Mouse (Mus musculus): ENCODE measurements at regions not wholly inside any gene's neighbourhood (a gene's known extent, or its start where the extent isn't known, plus 50 kb on each side); places are given as distances from the start of the nearest gene placed in this dataset.

DNA sequence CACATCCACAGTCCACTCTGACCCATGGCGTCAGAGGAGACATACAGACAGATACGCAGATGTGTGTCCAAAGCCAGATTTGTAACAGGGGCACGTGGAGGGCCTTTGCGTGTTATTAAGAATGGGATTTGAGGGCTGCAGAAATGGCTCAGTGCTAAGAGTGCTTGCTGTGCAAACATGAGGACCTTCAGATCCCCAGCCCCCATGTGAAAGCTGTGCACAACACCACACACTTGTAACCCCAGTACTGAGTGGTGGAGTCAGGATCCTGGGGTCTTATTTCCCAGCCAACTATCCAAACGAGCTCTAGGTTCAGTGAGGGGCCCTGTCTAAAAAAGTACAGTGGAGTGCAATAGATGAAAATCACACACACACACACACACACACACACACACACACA lies 177.4 kb downstream of the Slc4a3 start:
- Histone ChIP-seq H3K4me2 (ENCODE audit: low read depth, low read length) (no peak overlapping the region), H3K27me3 (ENCODE audit: insufficient read depth, low read length) (no peaks in the 10 kb centered on the region), H3K36me3 (replicated peaks; ENCODE audit: insufficient read depth, low read length) (no peaks in the 10 kb centered on the region), H3K4me3 (ENCODE audit: low read depth, low read length) (no peak overlapping the region), H3K9ac (replicated peaks) (no peak overlapping the region), H3K27ac (ENCODE audit: low read depth) (no peak overlapping the region), H3K9me3 (ENCODE audit: low read length) (no peaks in the 10 kb centered on the region), H3K4me1 (ENCODE audit: insufficient read depth) (no peaks in the 10 kb centered on the region)
- WGBS (ENCODE audit: insufficient replicate concordance): 76% methylated on average over 5 of the region's 5 CpGs
- DNase-seq: no peak
- ATAC-seq: no peak
- TF ChIP-seq CTCF (IDR thresholded peaks at IDR 0.05; ENCODE audit: low read depth) (no peak), EP300 (IDR thresholded peaks at IDR 0.05; ENCODE audit: low read depth) (no peak)

DNA sequence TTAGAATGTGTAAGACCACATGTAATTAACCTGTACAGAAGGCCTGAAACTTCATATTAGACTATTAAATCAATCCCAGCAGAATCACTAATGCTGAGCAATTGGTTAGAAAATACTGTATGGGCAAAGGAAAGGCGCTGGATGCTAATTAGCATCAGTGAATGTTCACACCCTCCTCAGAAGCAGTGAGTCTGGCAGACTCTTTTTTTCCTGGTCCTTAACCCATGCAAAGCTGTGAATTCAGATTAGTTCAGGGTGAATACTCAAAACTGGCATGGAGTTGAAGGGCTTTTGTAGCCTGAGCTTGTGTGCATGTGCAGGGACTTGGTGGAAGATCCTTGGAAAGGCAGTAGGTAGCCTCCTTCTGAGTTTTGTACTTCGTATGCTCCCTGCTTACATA lies 179.3 kb downstream of the Slc4a3 start:
- no peak overlapping the region for H3K4me3 ChIP-seq (ENCODE audit: low read depth, low read length)
- H3K4me2 ChIP-seq (ENCODE audit: low read depth, low read length): no peak overlapping the region
- H3K4me1 ChIP-seq (ENCODE audit: insufficient read depth): no peaks in the 10 kb centered on the region
- H3K36me3 ChIP-seq (replicated peaks; ENCODE audit: insufficient read depth, low read length): no peaks in the 10 kb centered on the region
- no peak overlapping the region for H3K9ac ChIP-seq (replicated peaks)
- no peak overlapping the region for H3K27ac ChIP-seq (ENCODE audit: low read depth)
- TF ChIP-seq CTCF (IDR thresholded peaks at IDR 0.05; ENCODE audit: low read depth) (no peak), EP300 (IDR thresholded peaks at IDR 0.05; ENCODE audit: low read depth) (no peak)
- no peaks in the 10 kb centered on the region for H3K27me3 ChIP-seq (ENCODE audit: insufficient read depth, low read length)
- ATAC-seq (no peak), DNase-seq (no peak)
- no peaks in the 10 kb centered on the region for H3K9me3 ChIP-seq (ENCODE audit: low read length)
- 75% methylated on average over 2 of the region's 2 CpGs for WGBS (ENCODE audit: insufficient replicate concordance)

DNA sequence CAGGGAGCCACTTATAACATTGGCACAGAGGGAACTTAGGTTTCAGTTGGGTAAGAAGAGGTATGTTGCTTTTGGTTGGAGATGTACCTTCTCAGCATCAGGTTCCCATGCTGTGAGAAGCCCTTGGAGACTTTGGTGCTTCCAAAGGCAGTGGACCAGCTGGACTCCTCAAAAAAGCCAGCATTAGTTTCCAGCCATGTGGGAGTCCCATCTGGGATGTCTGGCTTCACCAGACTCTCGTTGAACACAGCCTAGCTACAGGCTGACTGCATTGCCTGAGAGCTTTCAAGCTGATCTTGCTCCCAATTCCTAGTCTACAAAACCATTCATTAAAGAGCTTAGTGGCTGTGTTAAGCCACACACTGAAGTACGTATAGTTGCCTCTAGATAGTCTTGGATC lies 182.8 kb downstream of the Slc4a3 start:
- no peak overlapping the region for H3K4me2 ChIP-seq (ENCODE audit: low read depth, low read length)
- WGBS (ENCODE audit: insufficient replicate concordance): 59% methylated on average over 2 of the region's 2 CpGs
- H3K4me1 ChIP-seq (ENCODE audit: insufficient read depth): no peaks in the 10 kb centered on the region
- DNase-seq (no peak), ATAC-seq (no peak)
- no peak overlapping the region for H3K4me3 ChIP-seq (ENCODE audit: low read depth, low read length)
- H3K36me3 ChIP-seq (replicated peaks; ENCODE audit: insufficient read depth, low read length): no peaks in the 10 kb centered on the region
- H3K27ac ChIP-seq (ENCODE audit: low read depth): no peak overlapping the region
- H3K9me3 ChIP-seq (ENCODE audit: low read length): no peaks in the 10 kb centered on the region
- no peaks in the 10 kb centered on the region for H3K27me3 ChIP-seq (ENCODE audit: insufficient read depth, low read length)
- TF ChIP-seq EP300 (IDR thresholded peaks at IDR 0.05; ENCODE audit: low read depth) (no peak), CTCF (IDR thresholded peaks at IDR 0.05; ENCODE audit: low read depth) (no peak)
- H3K9ac ChIP-seq (replicated peaks): no peak overlapping the region

DNA sequence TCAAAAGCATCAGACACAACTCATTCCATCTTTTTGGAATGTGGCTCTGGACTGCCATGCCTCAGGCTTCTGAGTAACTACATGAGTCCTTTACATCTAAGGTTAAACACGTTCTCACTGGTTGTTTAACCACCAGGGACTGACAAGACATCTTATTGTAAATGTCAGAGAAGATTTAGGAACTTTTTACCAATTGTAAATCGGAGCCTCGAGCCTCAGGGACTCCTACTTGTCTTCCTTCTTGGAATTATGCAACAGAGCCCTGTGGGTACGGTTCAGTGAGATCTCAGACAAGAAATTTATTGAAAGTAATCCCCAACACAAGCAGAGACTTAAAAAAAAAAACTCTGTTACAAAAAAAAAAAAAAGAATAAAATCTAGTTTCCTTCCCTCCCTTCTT lies 187.7 kb downstream of the Slc4a3 start:
- ATAC-seq: no peak
- no peak for TF ChIP-seq EP300 (IDR thresholded peaks at IDR 0.05; ENCODE audit: low read depth)
- no peak for TF ChIP-seq CTCF (IDR thresholded peaks at IDR 0.05; ENCODE audit: low read depth)

DNA sequence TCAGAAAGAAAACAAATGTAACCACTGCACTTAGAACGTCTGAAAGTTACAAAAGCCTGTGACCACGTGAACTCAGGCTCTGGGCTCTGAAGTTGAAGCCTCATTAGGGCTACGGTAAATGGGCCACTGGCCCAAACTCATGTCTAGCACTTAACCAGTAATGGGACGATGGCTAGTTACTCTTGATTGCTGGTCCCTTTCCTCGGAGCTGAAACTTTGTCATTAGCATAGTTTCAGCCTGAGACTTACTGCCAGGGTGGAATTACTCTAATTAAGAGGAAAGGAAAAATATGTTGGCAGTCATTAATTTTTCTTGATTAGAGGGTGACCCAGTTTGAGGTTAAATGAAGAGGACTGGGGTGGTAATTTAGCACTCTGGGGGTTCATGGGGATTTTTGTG lies 192.6 kb downstream of the Slc4a3 start:
- H3K4me1 ChIP-seq (ENCODE audit: insufficient read depth): no peaks in the 10 kb centered on the region
- no peak overlapping the region for H3K9ac ChIP-seq (replicated peaks)
- no peaks in the 10 kb centered on the region for H3K9me3 ChIP-seq (ENCODE audit: low read length)
- WGBS (ENCODE audit: insufficient replicate concordance): 64% methylated on average over 5 of the region's 5 CpGs
- DNase-seq: no peak
- no peak overlapping the region for H3K27ac ChIP-seq (ENCODE audit: low read depth)
- no peaks in the 10 kb centered on the region for H3K27me3 ChIP-seq (ENCODE audit: insufficient read depth, low read length)
- ATAC-seq: no peak
- no peak overlapping the region for H3K4me3 ChIP-seq (ENCODE audit: low read depth, low read length)
- H3K36me3 ChIP-seq (replicated peaks; ENCODE audit: insufficient read depth, low read length): no peaks in the 10 kb centered on the region
- TF ChIP-seq CTCF (IDR thresholded peaks at IDR 0.05; ENCODE audit: low read depth) (no peak), EP300 (IDR thresholded peaks at IDR 0.05; ENCODE audit: low read depth) (no peak)
- H3K4me2 ChIP-seq (ENCODE audit: low read depth, low read length): no peak overlapping the region

More for the DNA sequence above, 187.7 kb downstream of the Slc4a3 start:
- H3K9ac ChIP-seq (replicated peaks): no peak overlapping the region
- H3K27ac ChIP-seq (ENCODE audit: low read depth): no peak overlapping the region
- DNase-seq: no peak
- no peak overlapping the region for H3K4me2 ChIP-seq (ENCODE audit: low read depth, low read length)
- no peaks in the 10 kb centered on the region for H3K36me3 ChIP-seq (replicated peaks; ENCODE audit: insufficient read depth, low read length)
- no peak overlapping the region for H3K4me3 ChIP-seq (ENCODE audit: low read depth, low read length)
- H3K4me1 ChIP-seq (ENCODE audit: insufficient read depth): no peaks in the 10 kb centered on the region
- no peaks in the 10 kb centered on the region for H3K27me3 ChIP-seq (ENCODE audit: insufficient read depth, low read length)
- H3K9me3 ChIP-seq (ENCODE audit: low read length): no peaks in the 10 kb centered on the region
- WGBS (ENCODE audit: insufficient replicate concordance): 48% methylated on average over 4 of the region's 4 CpGs

DNA sequence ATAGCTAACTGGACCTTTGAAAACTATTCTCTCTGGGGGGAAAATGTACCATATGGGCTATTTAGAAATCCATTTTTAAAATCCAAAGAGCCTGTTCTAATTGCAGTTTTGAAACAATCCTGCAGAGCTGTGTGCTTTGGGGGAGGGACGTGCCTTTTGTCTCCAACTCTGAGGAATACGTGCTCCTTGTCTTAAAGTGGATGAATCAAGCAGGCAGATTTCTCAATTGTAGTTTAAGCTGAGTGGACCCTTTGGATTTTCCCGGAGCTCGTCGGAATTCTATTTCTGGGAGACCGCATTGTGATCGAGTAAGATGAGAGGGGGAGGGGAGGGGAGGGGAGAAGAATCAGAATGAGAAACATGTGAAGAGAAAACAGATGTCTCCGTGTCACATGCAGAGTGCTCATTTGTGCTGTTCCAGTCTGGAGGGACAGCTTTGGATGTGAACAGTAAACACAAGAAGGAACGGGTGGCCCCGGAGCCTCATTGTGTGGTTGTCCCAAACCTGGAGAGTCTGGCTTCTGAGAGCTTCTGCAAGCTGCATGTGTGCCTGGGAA lies 203.7 kb downstream of the Slc4a3 start:
- Histone ChIP-seq H3K4me1 (ENCODE audit: insufficient read depth) (no peaks in the 10 kb centered on the region), H3K4me2 (ENCODE audit: low read depth, low read length) (no peak overlapping the region), H3K4me3 (ENCODE audit: low read depth, low read length) (no peak overlapping the region), H3K9ac (replicated peaks) (no peak overlapping the region), H3K9me3 (ENCODE audit: low read length) (no peaks in the 10 kb centered on the region), H3K36me3 (replicated peaks; ENCODE audit: insufficient read depth, low read length) (no peaks in the 10 kb centered on the region), H3K27me3 (ENCODE audit: insufficient read depth, low read length) (no peaks in the 10 kb centered on the region), H3K27ac (ENCODE audit: low read depth) (no peak overlapping the region)
- TF ChIP-seq EP300 (IDR thresholded peaks at IDR 0.05; ENCODE audit: low read depth) (no peak), CTCF (IDR thresholded peaks at IDR 0.05; ENCODE audit: low read depth) (no peak)
- no peak for DNase-seq
- WGBS (ENCODE audit: insufficient replicate concordance): 78% methylated on average over 10 of the region's 10 CpGs
- ATAC-seq: no peak

DNA sequence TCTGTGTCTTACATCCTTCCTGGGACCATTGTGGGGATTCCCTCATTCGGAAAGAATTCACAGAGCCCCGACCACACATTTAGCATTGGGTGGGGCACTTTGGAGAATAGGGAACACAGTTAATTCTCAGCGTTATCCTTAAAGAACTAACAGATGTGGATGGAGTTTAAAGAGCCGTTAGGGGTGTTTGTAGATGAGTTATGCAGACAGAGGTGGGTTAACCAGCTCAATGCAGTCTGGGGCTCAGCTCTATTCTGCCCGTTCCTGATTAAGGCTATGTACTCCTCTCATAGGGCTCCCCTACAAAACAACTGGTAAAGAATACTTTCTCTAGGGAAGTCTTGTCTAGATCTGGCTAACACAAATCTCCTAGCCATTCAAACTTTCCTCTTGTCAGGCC lies 226.1 kb downstream of the Slc4a3 start:
- TF ChIP-seq EP300 (IDR thresholded peaks at IDR 0.05; ENCODE audit: low read depth) (no peak), CTCF (IDR thresholded peaks at IDR 0.05; ENCODE audit: low read depth) (no peak)
- ATAC-seq: no peak
- H3K27ac ChIP-seq (ENCODE audit: low read depth): no peak overlapping the region
- no peaks in the 10 kb centered on the region for H3K4me1 ChIP-seq (ENCODE audit: insufficient read depth)
- no peaks in the 10 kb centered on the region for H3K27me3 ChIP-seq (ENCODE audit: insufficient read depth, low read length)
- no peak overlapping the region for H3K4me2 ChIP-seq (ENCODE audit: low read depth, low read length)
- H3K9ac ChIP-seq (replicated peaks): no peak overlapping the region
- no peak overlapping the region for H3K4me3 ChIP-seq (ENCODE audit: low read depth, low read length)
- WGBS (ENCODE audit: insufficient replicate concordance): 58% methylated on average over 5 of the region's 5 CpGs
- H3K36me3 ChIP-seq (replicated peaks; ENCODE audit: insufficient read depth, low read length): no peaks in the 10 kb centered on the region
- no peaks in the 10 kb centered on the region for H3K9me3 ChIP-seq (ENCODE audit: low read length)
- DNase-seq: no peak

Measured in liver, postnatal 0 days (tissue).